Comparison of ENCODE assay signal across 25 mouse cellular contexts in genomic region chr13:114150856-114151697, GRCm38 (mm10).
A peak's percentile ranks its signal among the peaks of the same experiment; 100 is the strongest.
DNase-seq lines count a peak whose midpoint lies in the region; ATAC-seq and TF ChIP-seq lines count a peak whose summit lies in the region.
"Had no signal": no experiment of that assay in that cellular context is flagged by ENCODE, and none has a peak within 500 bp of the region (broad histone marks: within the 10 kb centered on the region; RNA-seq: fewer than 3 reads in every experiment).

No protein-coding gene starts in this region.

- peak overlapping the region; percentile 62; the same call in 1 of the 2 replicates for H3K27ac ChIP-seq in heart, postnatal 0 days (ENCODE audit: low read depth)
- 0 out of 2 replicates have a peak overlapping the region, but pooled peaks have one; percentile 26 for H3K27ac ChIP-seq in small intestine, adult 2 months (ENCODE audit: insufficient read depth, low read depth, low read length)
- H3K27ac ChIP-seq: embryonic facial prominence, embryonic 10.5 days; hindbrain, embryonic 10.5 days; limb, embryonic 15.5 days; midbrain, embryonic 10.5 days; stomach, embryonic 15.5 days had no signal

- no peak for TF ChIP-seq POLR2A in small intestine, adult 2 months (IDR thresholded peaks at IDR 0.05; ENCODE audit: low read depth, low read length)

- H3K36me3 ChIP-seq in heart, postnatal 0 days (replicated peaks; ENCODE audit: control insufficient read depth, insufficient read depth, low read length): no peaks in the 10 kb centered on the region
- H3K36me3 ChIP-seq in small intestine, adult 2 months (ENCODE audit: control insufficient read depth, insufficient read depth, low read length): peaks cover 3% of the 10 kb centered on the region
- H3K36me3 ChIP-seq: limb, embryonic 15.5 days; stomach, embryonic 15.5 days had no signal

- no peak overlapping the region for H3K4me3 ChIP-seq in heart, postnatal 0 days (ENCODE audit: low read depth, low read length)
- no peak overlapping the region for H3K4me3 ChIP-seq in small intestine, adult 2 months (ENCODE audit: low read depth, low read length)
- H3K4me3 ChIP-seq: embryonic facial prominence, embryonic 10.5 days; heart, embryonic 12.5 days; hindbrain, embryonic 10.5 days; limb, embryonic 15.5 days; midbrain, embryonic 10.5 days; stomach, embryonic 15.5 days had no signal

- TF ChIP-seq CTCF in heart, postnatal 0 days (IDR thresholded peaks at IDR 0.05; ENCODE audit: low read depth): no peak
- no peak for TF ChIP-seq CTCF in small intestine, adult 2 months (IDR thresholded peaks at IDR 0.05; ENCODE audit: extremely low read depth, insufficient read length, insufficient replicate concordance, low read depth, low read length)

- no peaks in the 10 kb centered on the region for H3K9me3 ChIP-seq in heart, postnatal 0 days (replicated peaks; ENCODE audit: control insufficient read depth, low read length)
- H3K9me3 ChIP-seq: embryonic facial prominence, embryonic 10.5 days; heart, embryonic 12.5 days; hindbrain, embryonic 10.5 days; limb, embryonic 15.5 days; midbrain, embryonic 10.5 days; stomach, embryonic 15.5 days had no signal

- 83% methylated on average over 16 of the region's 16 CpGs for whole genome bisulfite sequencing in heart, postnatal 0 days
- 82% methylated on average over 16 of the region's 16 CpGs for WGBS in small intestine, adult 2 months

- H3K4me2 ChIP-seq in heart, postnatal 0 days (ENCODE audit: low read depth, low read length): no peak overlapping the region
- H3K4me2 ChIP-seq: heart, embryonic 12.5 days; limb, embryonic 15.5 days; stomach, embryonic 15.5 days had no signal

- H3K4me1 ChIP-seq in heart, postnatal 0 days (ENCODE audit: control insufficient read depth, insufficient read depth): no peaks in the 10 kb centered on the region
- H3K4me1 ChIP-seq in small intestine, adult 2 months (ENCODE audit: control insufficient read depth, insufficient read depth, insufficient read length, low read length): no peaks in the 10 kb centered on the region
- H3K4me1 ChIP-seq: embryonic facial prominence, embryonic 10.5 days; heart, embryonic 12.5 days; hindbrain, embryonic 10.5 days; limb, embryonic 15.5 days; stomach, embryonic 15.5 days had no signal

- H3K27me3 ChIP-seq in heart, postnatal 0 days (ENCODE audit: control insufficient read depth, insufficient read depth, low read length): no peaks in the 10 kb centered on the region
- H3K27me3 ChIP-seq in small intestine, adult 2 months (ENCODE audit: control insufficient read depth, insufficient read depth, low read length): no peaks in the 10 kb centered on the region
- H3K27me3 ChIP-seq: heart, embryonic 12.5 days; limb, embryonic 15.5 days; stomach, embryonic 15.5 days had no signal

- intact Hi-C loops in heart, postnatal 10 days (cut with DNase I): no loop called here

- no peak for TF ChIP-seq EP300 in heart, postnatal 0 days (IDR thresholded peaks at IDR 0.05; ENCODE audit: low read depth)

- no peak overlapping the region for H3K9ac ChIP-seq in heart, postnatal 0 days (replicated peaks; ENCODE audit: low read depth, low read length)
- H3K9ac ChIP-seq: forebrain, postnatal 0 days; heart, embryonic 12.5 days; limb, embryonic 15.5 days; stomach, embryonic 15.5 days had no signal

- ATAC-seq in heart, postnatal 0 days (ENCODE audit: insufficient read depth, low read depth): no peak
- no peak for ATAC-seq in granulocyte monocyte progenitor cell, adult 5-6 weeks (replicated peaks; ENCODE audit: poor library complexity, severe bottlenecking)
- ATAC-seq: activated CD4-positive, CD25-positive, alpha-beta regulatory T cell, adult 4 months; forebrain, postnatal 0 days had no signal

- DNase-seq in heart, postnatal 0 days (ENCODE audit: low spot score): no peak
- DNase-seq in heart, postnatal 10 days: no peak
- peak; percentile 50 for DNase-seq in T-cell, adult 2 months (ENCODE audit: low spot score)
- peak; percentile 62 for DNase-seq in thymus, postnatal 4 days
- DNase-seq in kidney, postnatal 36 days: no peak
- DNase-seq: adrenal gland, postnatal 14 days; cerebellum, adult 11-12 months; cerebellum, postnatal 36 days; forebrain, postnatal 0 days; gastrocnemius, postnatal 10 days; kidney, adult 2 months; kidney, postnatal 25 days; layer of hippocampus, adult 9-11 months; lung, adult 18-20 months; right cerebral cortex, adult 18-20 months; spleen, adult 18-20 months had no signal

Comparison
In these comparisons a context has a peak if more than half of its experiments do, and no peak if none do; other contexts are left out.
1. DNase-seq: peak in T-cell, adult 2 months (single experiment) and thymus, postnatal 4 days (single experiment); none in heart, postnatal 0 days (single experiment), heart, postnatal 10 days (0 of 2) and kidney, postnatal 36 days (0 of 2).